In genomic region chr12:34201471-34201870, GRCm38 (mm10) we compare ENCODE assay signal across 15 mouse cellular contexts.
DNase-seq lines count a peak whose midpoint lies in the region; ATAC-seq and TF ChIP-seq lines count a peak whose summit lies in the region.
"Had no signal": no experiment of that assay in that cellular context is flagged by ENCODE, and none has a peak within 500 bp of the region (broad histone marks: within the 10 kb centered on the region; RNA-seq: fewer than 3 reads in every experiment).

No protein-coding gene starts in this region.

- no peaks in the 10 kb centered on the region for H3K36me3 ChIP-seq in midbrain, postnatal 0 days (ENCODE audit: insufficient read depth, low read length)
- H3K36me3 ChIP-seq in midbrain, embryonic 15.5 days (replicated peaks), result no peaks in the 10 kb centered on the region
- H3K36me3 ChIP-seq in embryonic facial prominence, embryonic 13.5 days, result no peaks in the 10 kb centered on the region
- no peaks in the 10 kb centered on the region for H3K36me3 ChIP-seq in liver, embryonic 12.5 days
- H3K36me3 ChIP-seq: heart, embryonic 13.5 days; midbrain, embryonic 13.5 days; neural tube, embryonic 13.5 days had no signal

- no peak overlapping the region for H3K9ac ChIP-seq in midbrain, postnatal 0 days (replicated peaks; ENCODE audit: low read length, poor library complexity, severe bottlenecking)
- H3K9ac ChIP-seq in midbrain, embryonic 15.5 days, result no peak overlapping the region
- no peak overlapping the region for H3K9ac ChIP-seq in embryonic facial prominence, embryonic 13.5 days
- no peak overlapping the region for H3K9ac ChIP-seq in liver, embryonic 12.5 days
- H3K9ac ChIP-seq: heart, embryonic 13.5 days; midbrain, embryonic 13.5 days; neural tube, embryonic 13.5 days had no signal

- DNase-seq in heart, postnatal 10 days, result peak; percentile 17 to 32
- no peak for DNase-seq in heart, adult 18-20 months
- no peak for DNase-seq in midbrain, postnatal 0 days (ENCODE audit: low spot score)
- DNase-seq in left cerebral cortex, postnatal 10 days (ENCODE audit: extremely low spot score in 1 of 2, low spot score in 2 of 2), result no peak
- DNase-seq in yolk sac, embryonic 10.5 days (ENCODE audit: low spot score), result no peak
- DNase-seq: cerebellum, postnatal 14 days; lung, postnatal 14 days; thymus, postnatal 4 days had no signal

- intact Hi-C loops in heart, postnatal 10 days (cut with DNase I), result loop anchor here (5.0 kb wide), 2 partner anchors 231 to 456 kb away; no protein-coding TSS in a partner anchor
- intact Hi-C loops in left cerebral cortex, postnatal 10 days (cut with DNase I), result no loop called here

- no peak for ATAC-seq in midbrain, postnatal 0 days (ENCODE audit: low FRiP score)
- ATAC-seq in midbrain, embryonic 15.5 days (replicated peaks), result no peak
- ATAC-seq in embryonic facial prominence, embryonic 13.5 days (ENCODE audit: insufficient number of reproducible peaks, insufficient read depth, low FRiP score, low TSS enrichment, low read depth), result no peak
- ATAC-seq in liver, embryonic 12.5 days, result no peak
- ATAC-seq: inflammation-experienced regulatory T-cells, adult 6 months; midbrain, embryonic 13.5 days had no signal

- H3K9me3 ChIP-seq in midbrain, postnatal 0 days (ENCODE audit: low read length), result no peaks in the 10 kb centered on the region
- no peaks in the 10 kb centered on the region for H3K9me3 ChIP-seq in midbrain, embryonic 15.5 days
- no peaks in the 10 kb centered on the region; the same call in 1 of the 2 replicates for H3K9me3 ChIP-seq in embryonic facial prominence, embryonic 13.5 days
- H3K9me3 ChIP-seq in liver, embryonic 12.5 days (replicated peaks), result no peaks in the 10 kb centered on the region
- H3K9me3 ChIP-seq: heart, embryonic 13.5 days; midbrain, embryonic 13.5 days; neural tube, embryonic 13.5 days had no signal

- 80% methylated on average over 3 of the region's 3 CpGs for WGBS in midbrain, postnatal 0 days
- 81% methylated on average over 3 of the region's 3 CpGs for WGBS in midbrain, embryonic 15.5 days
- 53% methylated on average over 3 of the region's 3 CpGs for WGBS in embryonic facial prominence, embryonic 13.5 days
- WGBS in liver, embryonic 12.5 days (ENCODE audit: insufficient replicate concordance), result 63% methylated on average over 3 of the region's 3 CpGs

- H3K27ac ChIP-seq in midbrain, postnatal 0 days (ENCODE audit: low read depth, low read length), result no peak overlapping the region
- H3K27ac ChIP-seq in midbrain, embryonic 15.5 days, result no peak overlapping the region
- peak overlapping the region; percentile 73 for H3K27ac ChIP-seq in embryonic facial prominence, embryonic 13.5 days
- H3K27ac ChIP-seq in liver, embryonic 12.5 days, result no peak overlapping the region
- H3K27ac ChIP-seq: heart, embryonic 13.5 days; midbrain, embryonic 13.5 days; neural tube, embryonic 13.5 days had no signal

- H3K4me1 ChIP-seq in midbrain, postnatal 0 days (ENCODE audit: insufficient read depth, low read length), result no peaks in the 10 kb centered on the region
- no peaks in the 10 kb centered on the region for H3K4me1 ChIP-seq in midbrain, embryonic 15.5 days
- peaks cover 26% of the 10 kb centered on the region for H3K4me1 ChIP-seq in embryonic facial prominence, embryonic 13.5 days
- no peaks in the 10 kb centered on the region for H3K4me1 ChIP-seq in liver, embryonic 12.5 days
- H3K4me1 ChIP-seq: heart, embryonic 13.5 days; neural tube, embryonic 13.5 days had no signal

- H3K4me3 ChIP-seq in midbrain, postnatal 0 days (ENCODE audit: low read depth, low read length), result no peak overlapping the region
- H3K4me3 ChIP-seq in midbrain, embryonic 15.5 days, result no peak overlapping the region
- no peak overlapping the region for H3K4me3 ChIP-seq in embryonic facial prominence, embryonic 13.5 days
- H3K4me3 ChIP-seq in liver, embryonic 12.5 days, result no peak overlapping the region
- H3K4me3 ChIP-seq: heart, embryonic 13.5 days; midbrain, embryonic 13.5 days; neural tube, embryonic 13.5 days had no signal

- peak; percentile 13; the same call in 1 of the 2 replicates for TF ChIP-seq CTCF in midbrain, postnatal 0 days (IDR thresholded peaks at IDR 0.05)

- no peak overlapping the region for H3K4me2 ChIP-seq in midbrain, postnatal 0 days (ENCODE audit: low read depth, low read length, poor library complexity, severe bottlenecking)
- H3K4me2 ChIP-seq in midbrain, embryonic 15.5 days, result no peak overlapping the region
- H3K4me2 ChIP-seq in embryonic facial prominence, embryonic 13.5 days, result no peak overlapping the region
- no peak overlapping the region for H3K4me2 ChIP-seq in liver, embryonic 12.5 days
- H3K4me2 ChIP-seq: heart, embryonic 13.5 days; midbrain, embryonic 13.5 days; neural tube, embryonic 13.5 days had no signal

- H3K27me3 ChIP-seq in midbrain, postnatal 0 days (ENCODE audit: insufficient read depth, low read length), result no peaks in the 10 kb centered on the region
- H3K27me3 ChIP-seq in midbrain, embryonic 15.5 days (replicated peaks), result no peaks in the 10 kb centered on the region
- no peaks in the 10 kb centered on the region for H3K27me3 ChIP-seq in embryonic facial prominence, embryonic 13.5 days
- H3K27me3 ChIP-seq in liver, embryonic 12.5 days (replicated peaks), result no peaks in the 10 kb centered on the region
- H3K27me3 ChIP-seq: heart, embryonic 13.5 days; midbrain, embryonic 13.5 days; neural tube, embryonic 13.5 days had no signal

Comparison
In these comparisons a context has a peak if more than half of its experiments do, and no peak if none do; other contexts are left out.
1. DNase-seq: peak in heart, postnatal 10 days (2 of 2); none in heart, adult 18-20 months (0 of 2), midbrain, postnatal 0 days (single experiment), left cerebral cortex, postnatal 10 days (0 of 2) and yolk sac, embryonic 10.5 days (single experiment).